Mouse (Mus musculus): ENCODE measurements at regions not wholly inside any gene's neighbourhood (a gene's known extent, or its start where the extent isn't known, plus 50 kb on each side); places are given as distances from the start of the nearest gene placed in this dataset.

DNA sequence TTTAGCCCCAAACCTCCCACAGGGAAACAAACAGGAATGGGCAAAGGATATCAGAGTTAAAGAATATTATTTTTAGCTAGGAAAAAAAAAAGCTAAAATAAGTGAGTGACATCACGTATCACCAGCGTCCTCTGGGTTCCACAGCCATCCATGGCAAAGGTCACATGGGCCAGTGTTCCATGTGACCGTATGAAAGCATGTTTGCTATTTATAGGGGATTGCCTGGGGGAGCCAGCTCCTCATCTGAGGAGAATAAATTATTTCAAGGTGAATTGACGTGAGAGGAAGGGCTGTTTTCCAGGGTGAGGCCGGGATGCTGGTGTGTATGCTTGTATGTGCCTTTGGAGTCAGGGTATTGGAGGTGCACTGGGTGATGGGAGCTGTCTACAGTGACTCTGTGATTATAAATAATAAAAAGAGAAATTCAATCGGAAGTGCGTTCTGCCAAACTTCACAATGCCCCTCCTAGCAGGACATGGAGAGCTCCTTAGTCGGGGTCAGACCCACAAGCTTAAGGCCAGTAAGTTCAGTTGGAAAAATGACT, 481.0 kb upstream of the Nr2f2 start:
- no peaks in the 10 kb centered on the region for H3K36me3 ChIP-seq (ENCODE audit: control insufficient read depth, insufficient read depth, low read length)
- 83% methylated on average over 8 of the region's 8 CpGs for WGBS

DNA sequence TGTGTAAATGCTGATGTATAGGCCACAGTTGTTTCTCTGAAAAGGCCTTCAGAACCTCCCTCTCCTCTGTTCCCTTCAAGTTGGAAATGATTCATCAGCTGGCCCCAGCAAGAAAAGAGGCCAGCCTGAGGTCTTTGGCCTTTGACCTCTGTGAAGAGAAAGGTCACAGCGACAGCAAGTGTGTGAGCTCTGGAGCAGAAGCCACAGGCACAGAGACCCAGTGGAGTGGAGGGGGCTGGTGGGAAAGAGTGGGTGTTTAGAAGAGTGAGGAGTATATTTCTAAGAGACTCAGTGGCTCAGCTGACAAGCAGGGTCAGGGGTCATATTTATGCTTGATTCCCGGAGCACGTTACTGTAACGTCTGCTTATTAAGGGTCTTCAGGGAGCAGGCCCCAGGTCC, 479.5 kb upstream of the Nr2f2 start:
- H3K4me1 ChIP-seq (ENCODE audit: control insufficient read depth, insufficient read depth, low read length) = no peaks in the 10 kb centered on the region
- H3K9me3 ChIP-seq (replicated peaks; ENCODE audit: control insufficient read depth, low read length) = no peaks in the 10 kb centered on the region
- ATAC-seq (ENCODE audit: insufficient read depth, low FRiP score) = no peak
- WGBS = 30% methylated on average over 4 of the region's 4 CpGs
- no peak overlapping the region for H3K9ac ChIP-seq (ENCODE audit: low read length)
- no peak overlapping the region for H3K4me2 ChIP-seq (ENCODE audit: low read depth, low read length)
- H3K36me3 ChIP-seq (ENCODE audit: control insufficient read depth, insufficient read depth, low read length) = no peaks in the 10 kb centered on the region
- no peaks in the 10 kb centered on the region for H3K27me3 ChIP-seq (ENCODE audit: control insufficient read depth, insufficient read depth, low read length)
- no peak overlapping the region for H3K4me3 ChIP-seq (replicated peaks; ENCODE audit: low read length)
- H3K27ac ChIP-seq (ENCODE audit: low read length) = no peak overlapping the region

More for the DNA sequence above, 481.0 kb upstream of the Nr2f2 start:
- Histone ChIP-seq H3K4me1 (ENCODE audit: control insufficient read depth, insufficient read depth, low read length) (no peaks in the 10 kb centered on the region), H3K4me3 (replicated peaks; ENCODE audit: low read length) (no peak overlapping the region), H3K4me2 (ENCODE audit: low read depth, low read length) (no peak overlapping the region), H3K9ac (ENCODE audit: low read length) (no peak overlapping the region), H3K27ac (ENCODE audit: low read length) (no peak overlapping the region), H3K27me3 (ENCODE audit: control insufficient read depth, insufficient read depth, low read length) (no peaks in the 10 kb centered on the region), H3K9me3 (replicated peaks; ENCODE audit: control insufficient read depth, low read length) (no peaks in the 10 kb centered on the region)
- no peak for ATAC-seq (ENCODE audit: insufficient read depth, low FRiP score)

DNA sequence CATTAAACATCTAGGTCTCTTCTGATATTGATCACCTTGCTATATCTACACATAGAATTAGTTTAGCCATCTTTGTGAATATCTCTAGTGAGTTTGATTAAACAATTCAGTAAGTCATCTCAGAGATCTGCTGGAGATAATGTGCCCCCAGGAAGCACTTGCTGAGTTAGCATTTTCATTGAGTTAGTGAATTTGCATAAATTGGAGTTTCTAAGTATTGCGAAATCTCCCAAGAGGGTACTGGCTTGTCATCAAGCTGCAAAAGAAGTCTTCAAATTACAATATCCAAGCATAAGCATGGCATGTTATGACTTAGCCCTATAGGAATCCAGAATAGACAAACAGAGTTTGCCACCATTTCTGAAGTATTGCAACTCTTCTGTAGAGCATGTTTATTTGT, 473.6 kb upstream of the Nr2f2 start:
- no peak for ATAC-seq (ENCODE audit: insufficient read depth, low FRiP score)

DNA sequence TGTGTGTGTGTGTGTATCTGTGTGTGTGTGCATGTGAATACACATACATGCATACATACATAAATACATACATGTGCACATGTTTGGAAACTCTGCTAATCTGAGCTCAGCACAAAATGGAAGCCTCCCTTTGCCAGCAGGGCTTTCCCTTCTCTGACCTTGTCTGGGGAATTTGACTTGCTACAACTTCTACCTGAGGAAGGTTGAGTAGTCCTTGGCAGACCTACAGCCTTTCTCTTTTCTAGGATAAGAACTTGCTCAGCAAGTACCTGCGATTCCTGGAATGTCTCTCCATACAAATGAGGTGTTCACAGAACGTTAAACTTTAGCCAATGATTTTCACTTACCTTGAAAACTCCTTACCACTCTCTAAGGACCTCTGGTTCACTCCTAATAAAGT, 472.7 kb upstream of the Nr2f2 start:
- ATAC-seq (ENCODE audit: insufficient read depth, low FRiP score) = no peak
- WGBS = 79% methylated on average over 2 of the region's 2 CpGs
- no peak overlapping the region for H3K27ac ChIP-seq (ENCODE audit: low read length)
- H3K9ac ChIP-seq (ENCODE audit: low read length) = no peak overlapping the region
- no peaks in the 10 kb centered on the region for H3K4me1 ChIP-seq (ENCODE audit: control insufficient read depth, insufficient read depth, low read length)
- no peaks in the 10 kb centered on the region for H3K36me3 ChIP-seq (ENCODE audit: control insufficient read depth, insufficient read depth, low read length)
- H3K27me3 ChIP-seq (ENCODE audit: control insufficient read depth, insufficient read depth, low read length) = no peaks in the 10 kb centered on the region
- H3K4me2 ChIP-seq (ENCODE audit: low read depth, low read length) = no peak overlapping the region
- H3K4me3 ChIP-seq (replicated peaks; ENCODE audit: low read length) = no peak overlapping the region
- no peaks in the 10 kb centered on the region for H3K9me3 ChIP-seq (replicated peaks; ENCODE audit: control insufficient read depth, low read length)

More for the DNA sequence above, 473.6 kb upstream of the Nr2f2 start:
- Histone ChIP-seq H3K27me3 (ENCODE audit: control insufficient read depth, insufficient read depth, low read length) (no peaks in the 10 kb centered on the region), H3K36me3 (ENCODE audit: control insufficient read depth, insufficient read depth, low read length) (no peaks in the 10 kb centered on the region), H3K9me3 (replicated peaks; ENCODE audit: control insufficient read depth, low read length) (no peaks in the 10 kb centered on the region), H3K4me3 (replicated peaks; ENCODE audit: low read length) (no peak overlapping the region), H3K9ac (ENCODE audit: low read length) (no peak overlapping the region), H3K4me1 (ENCODE audit: control insufficient read depth, insufficient read depth, low read length) (no peaks in the 10 kb centered on the region), H3K27ac (ENCODE audit: low read length) (no peak overlapping the region), H3K4me2 (ENCODE audit: low read depth, low read length) (no peak overlapping the region)
- WGBS = 90% methylated on average over 1 of the region's 1 CpGs

DNA sequence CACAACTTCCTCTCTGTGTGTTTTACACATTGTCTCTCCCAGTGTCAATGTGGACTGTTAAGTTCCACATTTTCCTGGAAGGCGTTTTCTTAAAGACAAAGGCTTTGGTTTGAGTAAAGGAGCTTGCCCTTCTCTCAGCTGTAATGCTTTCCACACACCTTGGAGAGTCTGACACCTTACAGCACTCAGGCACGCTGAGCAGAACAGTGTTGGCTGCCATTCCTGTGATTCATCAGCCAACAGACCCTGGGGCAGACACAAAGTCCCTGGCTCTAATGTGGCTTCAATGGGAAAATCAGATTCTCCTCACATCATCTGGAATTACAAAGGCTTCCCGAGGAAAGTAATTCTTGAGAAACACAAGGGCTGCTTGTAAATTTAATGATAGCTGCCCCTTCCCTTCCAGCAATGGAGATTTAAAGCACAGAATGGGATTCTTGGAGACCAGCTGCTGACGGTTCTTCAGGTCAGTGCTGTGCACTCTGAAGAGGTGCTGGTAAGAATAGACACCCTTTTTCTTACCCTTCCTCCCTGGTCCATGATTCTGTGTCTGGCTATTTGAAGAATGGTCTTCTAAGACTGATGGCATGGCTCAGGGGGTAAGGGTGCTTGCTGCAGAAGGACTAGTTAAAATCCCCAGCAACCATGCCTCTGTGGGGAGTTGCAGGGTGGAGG, 468.4 kb upstream of the Nr2f2 start:
- 51% methylated on average over 4 of the region's 4 CpGs for WGBS
- Histone ChIP-seq H3K4me3 (replicated peaks; ENCODE audit: low read length) (no peak overlapping the region), H3K27me3 (ENCODE audit: control insufficient read depth, insufficient read depth, low read length) (no peaks in the 10 kb centered on the region), H3K9ac (ENCODE audit: low read length) (no peak overlapping the region), H3K36me3 (ENCODE audit: control insufficient read depth, insufficient read depth, low read length) (no peaks in the 10 kb centered on the region), H3K4me1 (ENCODE audit: control insufficient read depth, insufficient read depth, low read length) (no peaks in the 10 kb centered on the region), H3K9me3 (replicated peaks; ENCODE audit: control insufficient read depth, low read length) (no peaks in the 10 kb centered on the region), H3K4me2 (ENCODE audit: low read depth, low read length) (no peak overlapping the region), H3K27ac (ENCODE audit: low read length) (no peak overlapping the region)
- ATAC-seq (ENCODE audit: insufficient read depth, low FRiP score) = no peak

GRCm38 (mm10) chr7:70828486-70829195, 462.1 kb upstream of the Nr2f2 start:
- no peak overlapping the region for H3K4me3 ChIP-seq (replicated peaks; ENCODE audit: low read length)
- H3K27me3 ChIP-seq (ENCODE audit: control insufficient read depth, insufficient read depth, low read length) = no peaks in the 10 kb centered on the region
- H3K27ac ChIP-seq (ENCODE audit: low read length) = no peak overlapping the region
- H3K4me2 ChIP-seq (ENCODE audit: low read depth, low read length) = no peak overlapping the region
- no peaks in the 10 kb centered on the region for H3K4me1 ChIP-seq (ENCODE audit: control insufficient read depth, insufficient read depth, low read length)
- no peaks in the 10 kb centered on the region for H3K9me3 ChIP-seq (replicated peaks; ENCODE audit: control insufficient read depth, low read length)
- H3K9ac ChIP-seq (ENCODE audit: low read length) = no peak overlapping the region
- no peaks in the 10 kb centered on the region for H3K36me3 ChIP-seq (ENCODE audit: control insufficient read depth, insufficient read depth, low read length)
- no peak for ATAC-seq (ENCODE audit: insufficient read depth, low FRiP score)
- 49% methylated on average over 5 of the region's 5 CpGs for WGBS

GRCm38 (mm10) chr7:70826074-70826473, 459.5 kb upstream of the Nr2f2 start:
- no peak overlapping the region for H3K4me2 ChIP-seq (ENCODE audit: low read depth, low read length)
- 61% methylated on average over 3 of the region's 3 CpGs for WGBS

GRCm38 (mm10) chr7:70823020-70823419, 456.5 kb upstream of the Nr2f2 start:
- H3K27ac ChIP-seq (ENCODE audit: low read length) = no peak overlapping the region
- no peaks in the 10 kb centered on the region for H3K36me3 ChIP-seq (ENCODE audit: control insufficient read depth, insufficient read depth, low read length)
- H3K4me1 ChIP-seq (ENCODE audit: control insufficient read depth, insufficient read depth, low read length) = no peaks in the 10 kb centered on the region
- H3K9ac ChIP-seq (ENCODE audit: low read length) = no peak overlapping the region
- H3K4me2 ChIP-seq (ENCODE audit: low read depth, low read length) = peak overlapping the region; percentile 46
- no peak for ATAC-seq (ENCODE audit: insufficient read depth, low FRiP score)
- peak overlapping the region; percentile 32 for H3K4me3 ChIP-seq (replicated peaks; ENCODE audit: low read length)
- WGBS = 23% methylated on average over 11 of the region's 11 CpGs
- H3K27me3 ChIP-seq (ENCODE audit: control insufficient read depth, insufficient read depth, low read length) = no peaks in the 10 kb centered on the region
- no peaks in the 10 kb centered on the region for H3K9me3 ChIP-seq (replicated peaks; ENCODE audit: control insufficient read depth, low read length)

More at GRCm38 (mm10) chr7:70826074-70826473, 459.5 kb upstream of the Nr2f2 start:
- Histone ChIP-seq H3K4me1 (ENCODE audit: control insufficient read depth, insufficient read depth, low read length) (no peaks in the 10 kb centered on the region), H3K4me3 (replicated peaks; ENCODE audit: low read length) (no peak overlapping the region), H3K9ac (ENCODE audit: low read length) (no peak overlapping the region), H3K9me3 (replicated peaks; ENCODE audit: control insufficient read depth, low read length) (no peaks in the 10 kb centered on the region), H3K27me3 (ENCODE audit: control insufficient read depth, insufficient read depth, low read length) (no peaks in the 10 kb centered on the region), H3K36me3 (ENCODE audit: control insufficient read depth, insufficient read depth, low read length) (no peaks in the 10 kb centered on the region), H3K27ac (ENCODE audit: low read length) (no peak overlapping the region)
- no peak for ATAC-seq (ENCODE audit: insufficient read depth, low FRiP score)

- Histone ChIP-seq H3K36me3 (ENCODE audit: control insufficient read depth, insufficient read depth, low read length) (no peaks in the 10 kb centered on the region), H3K4me3 (replicated peaks; ENCODE audit: low read length) (peak overlapping the region; percentile 32), H3K4me1 (ENCODE audit: control insufficient read depth, insufficient read depth, low read length) (no peaks in the 10 kb centered on the region), H3K4me2 (ENCODE audit: low read depth, low read length) (peak overlapping the region; percentile 46), H3K9ac (ENCODE audit: low read length) (no peak overlapping the region), H3K27me3 (ENCODE audit: control insufficient read depth, insufficient read depth, low read length) (no peaks in the 10 kb centered on the region), H3K27ac (ENCODE audit: low read length) (peak overlapping the region; percentile 57; the same call in 1 of the 2 replicates), H3K9me3 (replicated peaks; ENCODE audit: control insufficient read depth, low read length) (no peaks in the 10 kb centered on the region)
- no peak for ATAC-seq (ENCODE audit: insufficient read depth, low FRiP score)
- 45% methylated on average over 9 of the region's 9 CpGs for WGBS
These were observed 455.8 kb upstream of the Nr2f2 start for GRCm38 (mm10) chr7:70822310-70822821.
